Mouse (Mus musculus) frontal cortex, postnatal 14 days (tissue): ENCODE data around the gene Paox.

ENCODE experiments used
- DNase-seq, 2 experiments: peaks; one replicate each; pipeline ENCODE4 v3.0.0; 2022; ENCODE audit warnings: low spot score in 2 of 2

Gene Paox

GRCm38 (mm10) chr7:140115583-140116328, at the start of gene Paox:
Gene Paox (plus strand): TSS chr7:140115799.
- peak in 1 of 2 experiments; percentile 39 for DNase-seq

GRCm38 (mm10) chr7:140067397-140067796, 48.2 kb upstream of the Paox start:
- DNase-seq, result no peak

- DNase-seq, result no peak
These were observed 45.4 kb upstream of the Paox start for GRCm38 (mm10) chr7:140070042-140070711.

- DNase-seq, result no peak
These were observed 37.9 kb upstream of the Paox start for GRCm38 (mm10) chr7:140077698-140078097.

GRCm38 (mm10) chr7:140078711-140079110, 36.9 kb upstream of the Paox start:
- DNase-seq, result peak in 1 of 2 experiments; percentile 68

GRCm38 (mm10) chr7:140080503-140081156, 35.0 kb upstream of the Paox start:
- DNase-seq, result peak; percentile 83 to 88

- DNase-seq, result no peak
These were observed 34.0 kb upstream of the Paox start for GRCm38 (mm10) chr7:140081408-140082241.

GRCm38 (mm10) chr7:140082242-140082678, 33.3 kb upstream of the Paox start, which contains the start of gene Caly:
Gene Caly (minus strand): TSS chr7:140082548.
- DNase-seq, result peak; percentile 88 to 92

GRCm38 (mm10) chr7:140090601-140091000, 25.0 kb upstream of the Paox start:
- DNase-seq, result no peak

- DNase-seq, result no peak
These were observed 22.6 kb upstream of the Paox start, which contains the start of gene Prap1 for GRCm38 (mm10) chr7:140092924-140093528. Gene Prap1 (plus strand): TSS chr7:140093395.

GRCm38 (mm10) chr7:140094954-140095353, 20.6 kb upstream of the Paox start:
- no peak for DNase-seq

GRCm38 (mm10) chr7:140095556-140095955, 20.0 kb upstream of the Paox start:
- DNase-seq, result no peak

GRCm38 (mm10) chr7:140096055-140096454, 19.5 kb upstream of the Paox start:
- DNase-seq, result no peak

GRCm38 (mm10) chr7:140098466-140098865, 17.1 kb upstream of the Paox start:
- no peak for DNase-seq

GRCm38 (mm10) chr7:140101498-140101897, 14.1 kb upstream of the Paox start:
- DNase-seq, result no peak

- DNase-seq, result peak; percentile 77
These were observed 13.4 kb upstream of the Paox start, which contains the start of gene Fuom for GRCm38 (mm10) chr7:140101993-140102860. Gene Fuom (minus strand): TSS chr7:140102441.

GRCm38 (mm10) chr7:140104009-140104408, 11.6 kb upstream of the Paox start:
- no peak for DNase-seq

GRCm38 (mm10) chr7:140111943-140112342, 3.7 kb upstream of the Paox start:
- no peak for DNase-seq

- DNase-seq, result peak; percentile 76 to 79
These were observed 893 bp downstream of the Paox start, which contains the start of gene Echs1 for GRCm38 (mm10) chr7:140116329-140117054. Gene Echs1 (minus strand): TSS chr7:140116476.
